Mouse (Mus musculus) adrenal gland, adult 18-20 months (tissue): ENCODE results near the gene Lrrc8d. TPM values are rescaled to one million over a fixed set of nuclear protein-coding genes. Genes with fewer than 3 reads are reported as not detected.
"Not testable (repeated sequence)": the region's sequence is repeated elsewhere in the genome, so short reads cannot be mapped to it uniquely, and the experiment has no call there.

Experiments
- DNase-seq, 2 experiments: peaks; one replicate each; pipeline ENCODE4 v3.0.0; 2021 to 2022; ENCODE audit warnings: low spot score in 2 of 2
- total RNA-seq, 2 experiments: library from RNA; stranded (reverse); gene quantifications; 1 replicate in 1 of 2; 2 replicates in 1 of 2; pipeline ENCODE4 v1.2.3; 2021

The Lrrc8d gene
- total RNA-seq, 2 experiments from 2014 or later = 81.3 to 105 TPM

GRCm38 (mm10) chr5:105849643-105850042 is 149.9 kb downstream of the Lrrc8d start:
- DNase-seq = no peak

- DNase-seq = no peak
Measured at GRCm38 (mm10) chr5:105853271-105853670, 153.5 kb downstream of the Lrrc8d start.

GRCm38 (mm10) chr5:105857486-105857885 is 157.7 kb downstream of the Lrrc8d start:
- DNase-seq = peak in 1 of 2 experiments; percentile 23

GRCm38 (mm10) chr5:105858754-105859694 is 159.3 kb downstream of the Lrrc8d start:
- no peak for DNase-seq

- DNase-seq = no peak
Measured at GRCm38 (mm10) chr5:105859716-105860460, 160.1 kb downstream of the Lrrc8d start.

- DNase-seq = no peak
Measured at GRCm38 (mm10) chr5:105860461-105860835, 160.7 kb downstream of the Lrrc8d start.

GRCm38 (mm10) chr5:105861616-105862015 is 161.8 kb downstream of the Lrrc8d start:
- no peak for DNase-seq

- not testable (repeated sequence) for DNase-seq
Measured at GRCm38 (mm10) chr5:105865110-105865628, 165.4 kb downstream of the Lrrc8d start.

- DNase-seq = no peak
Measured at GRCm38 (mm10) chr5:105867427-105867826, 167.7 kb downstream of the Lrrc8d start.

- DNase-seq = no peak
Measured at GRCm38 (mm10) chr5:105867841-105868447, 168.2 kb downstream of the Lrrc8d start.

GRCm38 (mm10) chr5:105868593-105868992 is 168.8 kb downstream of the Lrrc8d start:
- DNase-seq = peak; percentile 84 to 88

GRCm38 (mm10) chr5:105869739-105870138 is 170.0 kb downstream of the Lrrc8d start:
- DNase-seq = no peak

GRCm38 (mm10) chr5:105871140-105871539 is 171.4 kb downstream of the Lrrc8d start:
- DNase-seq = no peak

- DNase-seq = no peak
Measured at GRCm38 (mm10) chr5:105872176-105872575, 172.4 kb downstream of the Lrrc8d start.

GRCm38 (mm10) chr5:105872916-105873315 is 173.1 kb downstream of the Lrrc8d start:
- DNase-seq = no peak

- no peak for DNase-seq
Measured at GRCm38 (mm10) chr5:105873774-105874173, 174.0 kb downstream of the Lrrc8d start.

GRCm38 (mm10) chr5:105874476-105874875 is 174.7 kb downstream of the Lrrc8d start:
- DNase-seq = no peak

GRCm38 (mm10) chr5:105876068-105876924 is 176.5 kb downstream of the Lrrc8d start, which contains the start of gene Zfp326:
Gene Zfp326 (plus strand): TSS chr5:105876565.
- peak; percentile 86 to 89 for DNase-seq

- DNase-seq = peak in 1 of 2 experiments; percentile 35
Measured at GRCm38 (mm10) chr5:105876925-105877774, 177.4 kb downstream of the Lrrc8d start.
